Mouse (Mus musculus): ENCODE measurements around the gene Rpl39l. TPM values are rescaled to one million over a fixed set of nuclear protein-coding genes. Genes with fewer than 3 reads are reported as not detected.
"Not testable (repeated sequence)": the region's sequence is repeated elsewhere in the genome, so short reads cannot be mapped to it uniquely, and the experiment has no call there.

Gene Rpl39l
- polyA plus RNA-seq, 1 experiment, result not detected

GRCm38 (mm10) chr16:10172179-10172820 is 2.3 kb downstream of the Rpl39l start:
- H3K4me1 ChIP-seq (ENCODE audit: control insufficient read depth, insufficient read depth, low read length), result no peaks in the 10 kb centered on the region
- no peak overlapping the region for H3K27ac ChIP-seq (ENCODE audit: insufficient read depth, low read depth, low read length)
- TF ChIP-seq CTCF (conservative IDR thresholded peaks at IDR 0.05; ENCODE audit: insufficient read depth, insufficient read length, low read depth, low read length), result no peak
- no peak for TF ChIP-seq POLR2A (IDR thresholded peaks at IDR 0.05; ENCODE audit: low read depth, low read length)
- H3K27me3 ChIP-seq (replicated peaks; ENCODE audit: control insufficient read depth, insufficient read depth, low read length), result no peaks in the 10 kb centered on the region
- DNase-seq, result no peak
- WGBS, result 89% methylated on average over 3 of the region's 3 CpGs
- H3K4me3 ChIP-seq (ENCODE audit: insufficient read depth, low read depth, low read length), result no peak overlapping the region
- H3K36me3 ChIP-seq (ENCODE audit: control insufficient read depth, insufficient read depth, low read length), result no peaks in the 10 kb centered on the region

- H3K4me3 ChIP-seq (ENCODE audit: insufficient read depth, low read depth, low read length); H3K27me3 ChIP-seq (replicated peaks; ENCODE audit: control insufficient read depth, insufficient read depth, low read length); DNase-seq; H3K36me3 ChIP-seq (ENCODE audit: control insufficient read depth, insufficient read depth, low read length); H3K27ac ChIP-seq (ENCODE audit: insufficient read depth, low read depth, low read length); H3K4me1 ChIP-seq (ENCODE audit: control insufficient read depth, insufficient read depth, low read length): not testable (repeated sequence)
- WGBS, result 98% methylated on average over 10 of the region's 10 CpGs
These were observed 17.4 kb downstream of the Rpl39l start for GRCm38 (mm10) chr16:10187461-10187860.

- H3K27me3 ChIP-seq (replicated peaks; ENCODE audit: control insufficient read depth, insufficient read depth, low read length), result no peaks in the 10 kb centered on the region; the same call in 1 of the 2 replicates
- no peak within 1 kb of the TSS for H3K27ac ChIP-seq (ENCODE audit: insufficient read depth, low read depth, low read length)
- no peaks in the 10 kb centered on the region for H3K36me3 ChIP-seq (ENCODE audit: control insufficient read depth, insufficient read depth, low read length)
- TF ChIP-seq POLR2A (IDR thresholded peaks at IDR 0.05; ENCODE audit: low read depth, low read length), result no peak
- no peak for TF ChIP-seq CTCF (conservative IDR thresholded peaks at IDR 0.05; ENCODE audit: insufficient read depth, insufficient read length, low read depth, low read length)
- H3K4me1 ChIP-seq (ENCODE audit: control insufficient read depth, insufficient read depth, low read length), result no peaks in the 10 kb centered on the region
- H3K4me3 ChIP-seq (ENCODE audit: insufficient read depth, low read depth, low read length), result peak within 1 kb of the TSS; percentile 49
- peak; percentile 93 for DNase-seq
- under 1% methylated on average over 63 of the region's 63 CpGs for WGBS
These were observed 22.9 kb downstream of the Rpl39l start, which contains the start of gene Atf7ip2 for GRCm38 (mm10) chr16:10192679-10193506. Gene Atf7ip2 (plus strand): TSS chr16:10192712.

GRCm38 (mm10) chr16:10208777-10209176 is 38.8 kb downstream of the Rpl39l start:
- Histone ChIP-seq H3K27ac (ENCODE audit: insufficient read depth, low read depth, low read length) (no peak overlapping the region), H3K27me3 (replicated peaks; ENCODE audit: control insufficient read depth, insufficient read depth, low read length) (no peaks in the 10 kb centered on the region), H3K36me3 (ENCODE audit: control insufficient read depth, insufficient read depth, low read length) (no peaks in the 10 kb centered on the region), H3K4me1 (ENCODE audit: control insufficient read depth, insufficient read depth, low read length) (no peaks in the 10 kb centered on the region), H3K4me3 (ENCODE audit: insufficient read depth, low read depth, low read length) (no peak overlapping the region)
- 93% methylated on average over 1 of the region's 1 CpGs for WGBS
- no peak for DNase-seq
- TF ChIP-seq CTCF (conservative IDR thresholded peaks at IDR 0.05; ENCODE audit: insufficient read depth, insufficient read length, low read depth, low read length) (0 out of 2 replicates have a peak, but pooled peaks have one; percentile 12), POLR2A (IDR thresholded peaks at IDR 0.05; ENCODE audit: low read depth, low read length) (no peak)

GRCm38 (mm10) chr16:10216366-10216765 is 46.3 kb downstream of the Rpl39l start:
- not testable (repeated sequence) for H3K4me1 ChIP-seq (ENCODE audit: control insufficient read depth, insufficient read depth, low read length); H3K4me3 ChIP-seq (ENCODE audit: insufficient read depth, low read depth, low read length); H3K36me3 ChIP-seq (ENCODE audit: control insufficient read depth, insufficient read depth, low read length); DNase-seq; H3K27ac ChIP-seq (ENCODE audit: insufficient read depth, low read depth, low read length); H3K27me3 ChIP-seq (replicated peaks; ENCODE audit: control insufficient read depth, insufficient read depth, low read length)
- WGBS, result 95% methylated on average over 1 of the region's 1 CpGs

- 89% methylated on average over 2 of the region's 2 CpGs for WGBS
- not testable (repeated sequence) for H3K4me3 ChIP-seq (ENCODE audit: insufficient read depth, low read depth, low read length); H3K27ac ChIP-seq (ENCODE audit: insufficient read depth, low read depth, low read length); H3K4me1 ChIP-seq (ENCODE audit: control insufficient read depth, insufficient read depth, low read length); DNase-seq; H3K36me3 ChIP-seq (ENCODE audit: control insufficient read depth, insufficient read depth, low read length); H3K27me3 ChIP-seq (replicated peaks; ENCODE audit: control insufficient read depth, insufficient read depth, low read length)
These were observed 47.0 kb downstream of the Rpl39l start for GRCm38 (mm10) chr16:10217020-10217419.

Other genes starting within 250 kb of the Rpl39l start
- not detected in 2 replicates for gene Grin2a, start 174.7 kb upstream of the Rpl39l start, polyA plus RNA-seq (2012; rRNA removed)
- gene Atf7ip2, start 22.5 kb downstream of the Rpl39l start, polyA plus RNA-seq (2012; rRNA removed), result 0.24 and 0.25 TPM in 2 replicates
- 22.3 and 23.3 TPM in 2 replicates for gene Emp2, start 143.7 kb downstream of the Rpl39l start, polyA plus RNA-seq (2012; rRNA removed)
- 0.64 and 0.77 TPM in 2 replicates for gene Tekt5, start 225.3 kb downstream of the Rpl39l start, polyA plus RNA-seq (2012; rRNA removed)
- gene Nubp1, start 241.7 kb downstream of the Rpl39l start, polyA plus RNA-seq (2012; rRNA removed), result 28.1 and 30.5 TPM in 2 replicates